Mouse (Mus musculus): ENCODE measurements around the gene Slc1a1. TPM values are rescaled to one million over a fixed set of nuclear protein-coding genes. Genes with fewer than 3 reads are reported as not detected.

Gene Slc1a1
- polyA plus RNA-seq (2012; rRNA removed) = 14.2 and 14.9 TPM in 2 replicates

GRCm38 (mm10) chr19:28834798-28835499 lies at the start of gene Slc1a1:
TSS of gene Slc1a1 (plus strand) at chr19:28835049.

Other genes starting within 250 kb of the Slc1a1 start
- 1.5 and 2.0 TPM in 2 replicates for gene Glis3, start 155.0 kb upstream of the Slc1a1 start, polyA plus RNA-seq (2012; rRNA removed)
- 9.0 and 9.3 TPM in 2 replicates for gene Plpp6, start 128.9 kb downstream of the Slc1a1 start, polyA plus RNA-seq (2012; rRNA removed)
- 1.4 and 1.6 TPM in 2 replicates for gene 4430402I18Rik, start 132.8 kb downstream of the Slc1a1 start, polyA plus RNA-seq (2012; rRNA removed)
- 44.2 and 50.4 TPM in 2 replicates for gene Cdc37l1, start 155.3 kb downstream of the Slc1a1 start, polyA plus RNA-seq (2012; rRNA removed)
- 30.2 and 32.5 TPM in 2 replicates for gene Ak3, start 212.9 kb downstream of the Slc1a1 start, polyA plus RNA-seq (2012; rRNA removed)

All from central nervous system, embryonic 14 days (tissue).